Mouse (Mus musculus) mouse trophoblast stem cell (cell line): ENCODE measurements around the gene Lif.

Experiments
- in situ Hi-C, 2 experiments: fragments of 300-500 bp; cut with MseI, MboI; formaldehyde crosslinking; loops; 2 replicates in 1 of 2; 3 replicates in 1 of 2; pipeline ENCODE4 v1.15.1; 2025

Lif gene

GRCm38 (mm10) chr11:4320876-4321275 lies 63.5 kb downstream of the Lif start:
- in situ Hi-C loops: no loop called here
